Mouse (Mus musculus) heart, adult 9 months (tissue): ENCODE data around the gene Inafm2.
A peak's percentile ranks its signal among the peaks of the same experiment; 100 is the strongest.

ENCODE experiments used
- DNase-seq, 2 experiments: peaks; one replicate each; pipeline ENCODE4 v3.0.0; 2022; ENCODE audit warnings: low spot score in 2 of 2

Gene Inafm2

DNA sequence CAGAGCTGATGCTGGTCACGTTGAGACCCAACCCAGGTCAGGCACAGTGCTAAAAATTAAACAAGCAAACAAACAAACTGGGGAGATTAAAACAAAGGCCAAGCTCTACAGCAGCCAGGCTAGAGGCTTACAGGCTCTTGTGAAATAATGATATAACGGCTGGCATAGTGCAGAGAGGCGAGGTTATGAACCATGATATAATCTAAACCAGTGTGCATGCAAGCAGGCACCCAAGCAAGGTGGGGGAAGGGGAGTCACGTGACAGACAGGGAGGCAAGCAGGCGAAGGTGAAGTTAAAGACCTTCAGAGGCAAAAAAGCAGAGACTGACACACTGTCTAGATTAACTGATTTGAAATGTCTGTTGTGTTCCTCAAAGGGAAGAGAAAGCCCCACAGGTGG, 37.5 kb downstream of the Inafm2 start:
- DNase-seq = no peak

DNA sequence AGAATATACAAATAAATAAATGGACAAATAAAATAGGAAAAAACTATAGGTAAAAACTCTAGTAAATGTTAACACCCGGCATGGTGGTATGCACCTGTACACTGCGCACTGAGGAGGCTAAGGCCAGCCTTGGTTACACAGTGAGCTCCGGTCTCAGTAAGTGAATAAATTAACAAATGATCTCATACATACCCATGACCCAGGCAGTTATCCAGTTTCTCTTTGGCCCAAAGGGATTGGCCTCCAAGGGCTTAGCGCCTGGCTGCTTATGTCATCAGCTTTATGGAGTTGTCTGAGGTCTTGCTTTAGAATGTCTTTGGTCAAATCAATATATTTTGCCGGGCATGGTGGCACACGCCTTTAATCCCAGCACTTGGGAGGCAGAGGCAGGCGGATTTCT, 38.1 kb downstream of the Inafm2 start:
- no peak for DNase-seq

DNA sequence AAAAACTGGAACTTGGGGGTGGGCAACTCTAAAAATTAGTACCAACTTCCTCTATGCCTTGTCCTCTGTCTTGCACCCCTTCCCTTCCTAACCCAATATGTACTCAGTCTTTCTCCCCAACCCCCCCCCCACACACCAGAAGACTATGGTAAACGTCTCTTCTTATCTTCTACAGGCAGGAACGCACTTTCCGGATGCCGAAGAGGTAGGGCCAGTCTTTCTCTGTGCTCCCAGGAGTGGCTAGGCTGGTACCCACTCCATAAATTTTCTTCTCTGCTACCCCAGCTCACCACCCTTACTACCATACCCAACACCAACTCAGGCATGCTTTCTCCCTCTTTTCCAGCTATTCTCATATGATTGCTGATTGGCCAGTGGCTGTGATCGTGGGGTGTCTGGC, 41.0 kb downstream of the Inafm2 start:
- no peak for DNase-seq

- no peak for DNase-seq
Observed at GRCm38 (mm10) chr2:118789501-118789900, 43.9 kb downstream of the Inafm2 start.

- no peak for DNase-seq
Observed at GRCm38 (mm10) chr2:118790221-118790550, 44.6 kb downstream of the Inafm2 start.

GRCm38 (mm10) chr2:118790551-118791525, 45.3 kb downstream of the Inafm2 start:
- peak; percentile 37 to 62 for DNase-seq

DNA sequence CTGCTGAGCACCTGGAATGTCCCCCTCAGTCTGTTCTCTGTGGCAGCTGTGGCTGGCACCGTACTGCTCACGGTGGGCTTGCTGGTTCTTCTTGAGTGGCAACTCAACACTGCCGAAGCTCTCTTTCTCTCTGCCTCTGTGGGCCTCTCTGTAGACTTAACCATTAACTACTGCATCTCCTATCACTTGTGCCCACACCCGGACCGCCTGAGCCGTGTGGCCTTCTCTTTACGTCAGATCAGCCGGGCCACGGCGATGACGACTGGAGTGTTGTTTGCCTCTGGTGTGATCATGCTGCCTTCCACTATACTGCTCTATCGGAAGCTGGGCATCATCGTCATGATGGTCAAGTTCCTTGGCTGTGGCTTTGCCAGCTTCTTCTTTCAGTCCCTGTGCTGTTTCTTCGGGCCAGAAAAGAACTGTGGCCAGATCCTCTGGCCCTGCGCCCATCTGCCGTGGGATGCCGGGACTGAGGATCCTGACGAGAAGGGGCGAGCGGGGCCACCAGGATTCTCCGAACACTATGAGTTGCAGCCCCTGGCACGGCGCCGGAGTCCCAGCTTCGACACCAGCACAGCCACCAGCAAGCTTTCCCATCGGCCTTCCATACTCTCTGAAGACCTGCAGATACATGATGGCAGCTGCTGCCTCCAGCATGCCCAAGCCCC, 46.2 kb downstream of the Inafm2 start:
- DNase-seq = no peak

GRCm38 (mm10) chr2:118792259-118792613, 46.7 kb downstream of the Inafm2 start:
- no peak for DNase-seq

DNA sequence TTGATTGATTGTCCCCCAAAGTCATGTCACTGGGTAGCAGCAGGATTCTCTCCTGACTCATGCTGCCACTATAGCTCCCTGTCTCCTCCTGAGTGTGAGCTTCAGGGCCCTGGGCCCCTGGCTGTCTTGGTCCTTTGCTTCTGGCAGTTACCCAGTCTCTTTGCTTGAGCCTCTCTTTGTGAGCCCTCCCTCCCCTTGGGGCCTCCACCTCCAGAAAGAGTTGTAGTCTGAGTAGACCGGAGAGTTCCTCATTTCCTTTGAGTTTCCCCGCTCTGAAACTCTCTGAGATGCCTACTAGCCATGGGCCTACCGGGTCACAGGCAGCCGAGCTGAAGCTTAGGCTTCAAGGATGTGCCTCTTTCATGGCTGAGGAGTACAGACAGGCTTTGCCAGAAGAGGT, 48.1 kb downstream of the Inafm2 start:
- DNase-seq = no peak
